Mouse (Mus musculus): ENCODE data around the gene Fuk. TPM values are rescaled to one million over a fixed set of nuclear protein-coding genes. Genes with fewer than 3 reads are reported as not detected.
"Not testable (repeated sequence)": the region's sequence is repeated elsewhere in the genome, so short reads cannot be mapped to it uniquely, and the experiment has no call there.

The Fuk gene
- polyA plus RNA-seq, 1 experiment from 2014 or later: 9.0 TPM

DNA sequence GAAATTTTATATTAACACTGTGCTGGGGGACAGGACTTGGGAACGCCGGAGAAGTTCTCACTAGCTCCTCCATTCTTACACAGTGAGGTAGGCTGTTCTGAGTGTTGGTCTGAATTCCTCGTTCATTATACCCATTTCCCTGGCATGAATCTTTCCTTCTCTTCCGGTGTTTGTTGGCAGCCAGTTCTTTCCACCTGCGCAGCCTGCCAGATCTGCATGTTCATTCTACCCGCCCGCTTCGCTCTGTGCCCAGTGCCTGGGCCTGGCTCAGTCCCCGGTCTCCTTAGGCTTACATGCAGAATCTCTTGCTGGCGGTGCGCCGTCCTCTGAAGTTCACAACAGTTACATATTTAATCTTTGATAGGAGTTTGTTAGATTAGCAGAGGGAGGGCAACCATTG, 33.9 kb upstream of the Fuk start:
- H3K36me3 ChIP-seq (ENCODE audit: control insufficient read depth, insufficient read depth, low read length): peaks cover 2% of the 10 kb centered on the region; the same call in 1 of the 2 replicates
- 91% methylated on average over 12 of the region's 12 CpGs for WGBS
- H3K4me1 ChIP-seq (ENCODE audit: control insufficient read depth, insufficient read depth, low read length): peaks cover 5% of the 10 kb centered on the region; the same call in 1 of the 2 replicates
- H3K27ac ChIP-seq (ENCODE audit: low read length): no peak overlapping the region
- no peaks in the 10 kb centered on the region for H3K9me3 ChIP-seq (ENCODE audit: control insufficient read depth, low read depth, low read length)
- no peak overlapping the region for H3K4me3 ChIP-seq (ENCODE audit: low read depth, low read length)
- ATAC-seq (ENCODE audit: insufficient number of reproducible peaks, insufficient read depth, low FRiP score, low read depth): 0 out of 2 replicates have a peak, but pooled peaks have one; percentile 42
- no peaks in the 10 kb centered on the region for H3K27me3 ChIP-seq (ENCODE audit: control insufficient read depth, insufficient read depth, low read length)
- no peak overlapping the region for H3K9ac ChIP-seq (replicated peaks; ENCODE audit: low read depth, low read length)
- no peak overlapping the region for H3K4me2 ChIP-seq (replicated peaks; ENCODE audit: low read depth, low read length)

DNA sequence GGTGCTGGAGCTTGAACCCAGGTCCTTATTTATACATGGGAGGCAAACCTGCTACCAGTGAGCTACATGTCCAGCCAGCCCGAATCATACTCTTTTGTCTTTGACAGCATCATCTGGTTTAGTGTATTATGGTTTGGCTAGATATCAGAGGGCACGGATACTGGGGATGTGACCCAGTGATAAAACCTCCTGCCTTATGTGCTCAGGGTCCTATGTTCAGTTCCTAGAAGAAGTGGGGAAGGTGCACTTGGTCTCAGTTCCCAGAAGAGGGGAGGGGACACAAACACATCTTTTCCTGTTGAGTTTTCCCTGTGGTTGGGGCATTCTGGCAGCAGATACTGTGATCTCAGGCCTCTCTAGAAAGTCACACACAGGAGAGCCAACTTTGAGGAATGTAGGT, 31.0 kb upstream of the Fuk start:
- WGBS: 88% methylated on average over 2 of the region's 2 CpGs
- H3K36me3 ChIP-seq (ENCODE audit: control insufficient read depth, insufficient read depth, low read length): no peaks in the 10 kb centered on the region
- no peak for ATAC-seq (ENCODE audit: insufficient number of reproducible peaks, insufficient read depth, low FRiP score, low read depth)
- no peak overlapping the region for H3K9ac ChIP-seq (replicated peaks; ENCODE audit: low read depth, low read length)
- H3K27me3 ChIP-seq (ENCODE audit: control insufficient read depth, insufficient read depth, low read length): no peaks in the 10 kb centered on the region
- no peak overlapping the region for H3K4me3 ChIP-seq (ENCODE audit: low read depth, low read length)
- no peak overlapping the region for H3K4me2 ChIP-seq (replicated peaks; ENCODE audit: low read depth, low read length)
- no peak overlapping the region for H3K27ac ChIP-seq (ENCODE audit: low read length)
- H3K4me1 ChIP-seq (ENCODE audit: control insufficient read depth, insufficient read depth, low read length): peaks cover 5% of the 10 kb centered on the region; the same call in 1 of the 2 replicates
- no peaks in the 10 kb centered on the region for H3K9me3 ChIP-seq (ENCODE audit: control insufficient read depth, low read depth, low read length)

DNA sequence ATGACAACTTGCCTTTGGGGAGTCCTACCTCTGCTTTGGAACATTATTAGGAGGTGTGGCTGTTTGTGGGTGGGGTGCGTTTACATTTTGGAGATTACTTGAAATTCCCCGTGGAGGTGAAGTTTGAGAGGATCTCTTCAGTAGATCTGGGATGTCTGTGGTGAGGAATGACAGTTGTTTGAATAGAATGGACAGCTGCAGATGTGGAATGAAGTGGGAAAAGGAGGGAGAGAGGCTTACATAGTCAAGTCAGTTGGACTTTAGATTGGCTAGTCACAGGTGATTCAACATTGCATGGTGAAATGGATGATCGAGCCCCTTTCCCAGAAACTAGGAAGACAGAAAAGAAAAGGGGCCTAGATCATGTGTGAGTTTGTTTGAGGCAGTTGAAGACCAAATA, 30.2 kb upstream of the Fuk start:
- Histone ChIP-seq H3K27me3 (ENCODE audit: control insufficient read depth, insufficient read depth, low read length) (no peaks in the 10 kb centered on the region), H3K4me2 (replicated peaks; ENCODE audit: low read depth, low read length) (no peak overlapping the region)
- WGBS: 63% methylated on average over 3 of the region's 3 CpGs

GRCm38 (mm10) chr8:110931176-110931939, 29.1 kb upstream of the Fuk start:
- no peak overlapping the region for H3K4me3 ChIP-seq (ENCODE audit: low read depth, low read length)
- 0 out of 2 replicates have a peak overlapping the region, but pooled peaks have one; percentile 16 for H3K27ac ChIP-seq (ENCODE audit: low read length)
- H3K4me1 ChIP-seq (ENCODE audit: control insufficient read depth, insufficient read depth, low read length): peaks cover 9% of the 10 kb centered on the region; the same call in 1 of the 2 replicates
- no peak overlapping the region for H3K9ac ChIP-seq (replicated peaks; ENCODE audit: low read depth, low read length)
- H3K9me3 ChIP-seq (ENCODE audit: control insufficient read depth, low read depth, low read length): no peaks in the 10 kb centered on the region
- H3K36me3 ChIP-seq (ENCODE audit: control insufficient read depth, insufficient read depth, low read length): no peaks in the 10 kb centered on the region
- 54% methylated on average over 12 of the region's 12 CpGs for WGBS
- ATAC-seq (ENCODE audit: insufficient number of reproducible peaks, insufficient read depth, low FRiP score, low read depth): peak; percentile 47; the same call in 1 of the 2 replicates
- H3K27me3 ChIP-seq (ENCODE audit: control insufficient read depth, insufficient read depth, low read length): no peaks in the 10 kb centered on the region
- no peak overlapping the region for H3K4me2 ChIP-seq (replicated peaks; ENCODE audit: low read depth, low read length)

More for the DNA sequence above, 30.2 kb upstream of the Fuk start:
- Histone ChIP-seq H3K4me3 (ENCODE audit: low read depth, low read length) (no peak overlapping the region), H3K4me1 (ENCODE audit: control insufficient read depth, insufficient read depth, low read length) (peaks cover 5% of the 10 kb centered on the region; the same call in 1 of the 2 replicates), H3K9me3 (ENCODE audit: control insufficient read depth, low read depth, low read length) (no peaks in the 10 kb centered on the region), H3K9ac (replicated peaks; ENCODE audit: low read depth, low read length) (no peak overlapping the region), H3K27ac (ENCODE audit: low read length) (no peak overlapping the region), H3K36me3 (ENCODE audit: control insufficient read depth, insufficient read depth, low read length) (no peaks in the 10 kb centered on the region)
- no peak for ATAC-seq (ENCODE audit: insufficient number of reproducible peaks, insufficient read depth, low FRiP score, low read depth)

- not testable (repeated sequence) for H3K9ac ChIP-seq (replicated peaks; ENCODE audit: low read depth, low read length); H3K27me3 ChIP-seq (ENCODE audit: control insufficient read depth, insufficient read depth, low read length); H3K9me3 ChIP-seq (ENCODE audit: control insufficient read depth, low read depth, low read length); H3K4me1 ChIP-seq (ENCODE audit: control insufficient read depth, insufficient read depth, low read length); H3K4me3 ChIP-seq (ENCODE audit: low read depth, low read length); H3K27ac ChIP-seq (ENCODE audit: low read length); ATAC-seq (ENCODE audit: insufficient number of reproducible peaks, insufficient read depth, low FRiP score, low read depth); H3K4me2 ChIP-seq (replicated peaks; ENCODE audit: low read depth, low read length); H3K36me3 ChIP-seq (ENCODE audit: control insufficient read depth, insufficient read depth, low read length)
- WGBS: 99% methylated on average over 5 of the region's 8 CpGs
Measured at GRCm38 (mm10) chr8:110929672-110930071, 27.4 kb upstream of the Fuk start.

DNA sequence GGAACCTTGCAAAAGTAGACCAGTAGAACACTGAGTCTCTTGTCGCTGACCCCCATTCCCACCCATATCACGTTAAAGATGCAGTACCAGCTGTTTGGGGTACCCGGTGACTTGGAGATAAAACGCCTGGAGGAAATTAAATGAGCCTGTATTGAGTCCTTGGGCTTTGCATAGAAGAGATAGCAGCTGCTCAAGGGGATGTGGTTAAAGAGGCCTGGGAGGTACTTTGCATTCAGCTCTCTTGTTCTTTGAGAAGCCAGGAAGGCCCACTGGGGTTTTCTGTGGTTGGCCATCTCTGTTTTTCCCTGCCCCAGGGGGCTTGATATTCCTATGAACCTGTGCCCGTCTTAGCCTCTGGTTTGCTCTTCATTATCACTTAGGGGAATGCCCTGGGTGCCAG, 26.8 kb upstream of the Fuk start:
- Histone ChIP-seq H3K27me3 (ENCODE audit: control insufficient read depth, insufficient read depth, low read length) (no peaks in the 10 kb centered on the region), H3K4me3 (ENCODE audit: low read depth, low read length) (no peak overlapping the region), H3K4me2 (replicated peaks; ENCODE audit: low read depth, low read length) (no peak overlapping the region), H3K36me3 (ENCODE audit: control insufficient read depth, insufficient read depth, low read length) (no peaks in the 10 kb centered on the region), H3K27ac (ENCODE audit: low read length) (no peak overlapping the region), H3K9ac (replicated peaks; ENCODE audit: low read depth, low read length) (no peak overlapping the region), H3K4me1 (ENCODE audit: control insufficient read depth, insufficient read depth, low read length) (peaks cover 9% of the 10 kb centered on the region; the same call in 1 of the 2 replicates), H3K9me3 (ENCODE audit: control insufficient read depth, low read depth, low read length) (no peaks in the 10 kb centered on the region)
- ATAC-seq (ENCODE audit: insufficient number of reproducible peaks, insufficient read depth, low FRiP score, low read depth): no peak
- WGBS: 74% methylated on average over 5 of the region's 5 CpGs

DNA sequence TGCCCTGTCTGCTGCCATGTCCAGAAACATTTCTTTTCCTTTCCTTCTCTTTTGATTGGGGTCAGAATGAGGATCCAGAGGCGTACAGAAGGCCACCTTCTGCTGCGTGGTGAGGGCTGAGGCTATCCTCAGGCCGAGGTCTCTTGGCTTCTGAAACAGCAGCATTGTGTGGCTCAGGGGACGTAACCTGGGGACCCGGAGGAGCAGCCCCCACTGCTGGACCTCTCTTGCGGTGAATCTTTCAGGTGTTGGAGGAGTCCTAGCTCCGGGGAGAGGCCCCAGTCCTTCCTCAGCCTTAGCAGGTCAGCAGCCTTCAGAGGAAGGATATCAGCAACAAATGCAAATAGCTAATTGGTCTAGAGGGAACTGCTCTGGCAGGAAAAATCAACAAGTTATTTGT, 26.1 kb upstream of the Fuk start:
- H3K4me1 ChIP-seq (ENCODE audit: control insufficient read depth, insufficient read depth, low read length): peaks cover 9% of the 10 kb centered on the region; the same call in 1 of the 2 replicates
- no peak overlapping the region for H3K4me2 ChIP-seq (replicated peaks; ENCODE audit: low read depth, low read length)
- H3K9me3 ChIP-seq (ENCODE audit: control insufficient read depth, low read depth, low read length): no peaks in the 10 kb centered on the region
- H3K27ac ChIP-seq (ENCODE audit: low read length): 0 out of 2 replicates have a peak overlapping the region, but pooled peaks have one; percentile 10
- no peaks in the 10 kb centered on the region for H3K36me3 ChIP-seq (ENCODE audit: control insufficient read depth, insufficient read depth, low read length)
- no peak overlapping the region for H3K9ac ChIP-seq (replicated peaks; ENCODE audit: low read depth, low read length)
- ATAC-seq (ENCODE audit: insufficient number of reproducible peaks, insufficient read depth, low FRiP score, low read depth): no peak
- WGBS: 72% methylated on average over 7 of the region's 7 CpGs
- H3K4me3 ChIP-seq (ENCODE audit: low read depth, low read length): no peak overlapping the region
- no peaks in the 10 kb centered on the region for H3K27me3 ChIP-seq (ENCODE audit: control insufficient read depth, insufficient read depth, low read length)

GRCm38 (mm10) chr8:110926690-110927089, 24.4 kb upstream of the Fuk start:
- no peak overlapping the region for H3K9ac ChIP-seq (replicated peaks; ENCODE audit: low read depth, low read length)

More at GRCm38 (mm10) chr8:110926690-110927089, 24.4 kb upstream of the Fuk start:
- H3K4me3 ChIP-seq (ENCODE audit: low read depth, low read length): no peak overlapping the region
- H3K27ac ChIP-seq (ENCODE audit: low read length): no peak overlapping the region
- ATAC-seq (ENCODE audit: insufficient number of reproducible peaks, insufficient read depth, low FRiP score, low read depth): no peak
- no peaks in the 10 kb centered on the region for H3K36me3 ChIP-seq (ENCODE audit: control insufficient read depth, insufficient read depth, low read length)
- peaks cover 5% of the 10 kb centered on the region for H3K4me1 ChIP-seq (ENCODE audit: control insufficient read depth, insufficient read depth, low read length)
- no peak overlapping the region for H3K4me2 ChIP-seq (replicated peaks; ENCODE audit: low read depth, low read length)
- no peaks in the 10 kb centered on the region for H3K27me3 ChIP-seq (ENCODE audit: control insufficient read depth, insufficient read depth, low read length)
- 43% methylated on average over 5 of the region's 5 CpGs for WGBS
- H3K9me3 ChIP-seq (ENCODE audit: control insufficient read depth, low read depth, low read length): no peaks in the 10 kb centered on the region
